16 mouse cellular contexts compared by ENCODE assay signal in genomic region chr7:125262672-125263365, GRCm38 (mm10).
DNase-seq lines count a peak whose midpoint lies in the region; ATAC-seq lines count a peak whose summit lies in the region.
"Had no signal": no experiment of that assay in that cellular context is flagged by ENCODE, and none has a peak within 500 bp of the region (broad histone marks: within the 10 kb centered on the region; RNA-seq: fewer than 3 reads in every experiment).

No protein-coding gene starts in this region.

- H3K4me1 ChIP-seq in kidney, embryonic 14.5 days (ENCODE audit: control insufficient read depth, insufficient read depth, low read length): no peaks in the 10 kb centered on the region
- peaks cover 14% of the 10 kb centered on the region; the same call in 1 of the 2 replicates for H3K4me1 ChIP-seq in forebrain, embryonic 13.5 days
- no peaks in the 10 kb centered on the region for H3K4me1 ChIP-seq in limb, embryonic 13.5 days
- H3K4me1 ChIP-seq in neural tube, embryonic 15.5 days: peaks cover 13% of the 10 kb centered on the region
- H3K4me1 ChIP-seq: intestine, embryonic 15.5 days; liver, embryonic 15.5 days; megakaryocyte, embryonic 14.5 days had no signal

- H3K4me3 ChIP-seq in kidney, embryonic 14.5 days (ENCODE audit: low read length): no peak overlapping the region
- no peak overlapping the region for H3K4me3 ChIP-seq in forebrain, embryonic 13.5 days
- no peak overlapping the region for H3K4me3 ChIP-seq in limb, embryonic 13.5 days
- no peak overlapping the region for H3K4me3 ChIP-seq in neural tube, embryonic 15.5 days (replicated peaks)
- H3K4me3 ChIP-seq: intestine, embryonic 15.5 days; liver, embryonic 15.5 days; megakaryocyte, embryonic 14.5 days had no signal

- H3K9me3 ChIP-seq in kidney, embryonic 14.5 days (ENCODE audit: control insufficient read depth, low read length): no peaks in the 10 kb centered on the region
- no peaks in the 10 kb centered on the region for H3K9me3 ChIP-seq in forebrain, embryonic 13.5 days (replicated peaks)
- no peaks in the 10 kb centered on the region for H3K9me3 ChIP-seq in limb, embryonic 13.5 days
- H3K9me3 ChIP-seq in neural tube, embryonic 15.5 days (replicated peaks): no peaks in the 10 kb centered on the region
- H3K9me3 ChIP-seq: intestine, embryonic 15.5 days; liver, embryonic 15.5 days; megakaryocyte, embryonic 14.5 days had no signal

- DNase-seq in kidney, adult 11 months: no peak
- no peak for DNase-seq in lung, adult 18-20 months
- no peak for DNase-seq in left cerebral cortex, postnatal 25 days (ENCODE audit: low spot score in 2 of 2)
- no peak for DNase-seq in kidney, postnatal 4 days
- DNase-seq: adrenal gland, postnatal 14 days; cerebellum, adult 8-10 months; heart, adult 18-20 months; right cerebral cortex, adult 18-20 months had no signal

- H3K27me3 ChIP-seq in kidney, embryonic 14.5 days (ENCODE audit: control insufficient read depth, insufficient read depth, low read length): no peaks in the 10 kb centered on the region
- no peaks in the 10 kb centered on the region for H3K27me3 ChIP-seq in forebrain, embryonic 13.5 days
- no peaks in the 10 kb centered on the region for H3K27me3 ChIP-seq in limb, embryonic 13.5 days
- no peaks in the 10 kb centered on the region for H3K27me3 ChIP-seq in neural tube, embryonic 15.5 days (replicated peaks)
- H3K27me3 ChIP-seq: intestine, embryonic 15.5 days; liver, embryonic 15.5 days; megakaryocyte, embryonic 14.5 days had no signal

- WGBS in kidney, embryonic 14.5 days: 33% methylated on average over 12 of the region's 12 CpGs
- WGBS in forebrain, embryonic 13.5 days: 51% methylated on average over 12 of the region's 12 CpGs
- WGBS in limb, embryonic 13.5 days: 53% methylated on average over 12 of the region's 12 CpGs
- 26% methylated on average over 12 of the region's 12 CpGs for WGBS in neural tube, embryonic 15.5 days

- no peaks in the 10 kb centered on the region for H3K36me3 ChIP-seq in kidney, embryonic 14.5 days (ENCODE audit: control insufficient read depth, insufficient read depth, low read length)
- no peaks in the 10 kb centered on the region for H3K36me3 ChIP-seq in forebrain, embryonic 13.5 days (ENCODE audit: poor library complexity, severe bottlenecking)
- H3K36me3 ChIP-seq in limb, embryonic 13.5 days: no peaks in the 10 kb centered on the region
- no peaks in the 10 kb centered on the region for H3K36me3 ChIP-seq in neural tube, embryonic 15.5 days
- H3K36me3 ChIP-seq: intestine, embryonic 15.5 days; liver, embryonic 15.5 days had no signal

- no peak overlapping the region for H3K27ac ChIP-seq in kidney, embryonic 14.5 days (ENCODE audit: low read depth, low read length)
- no peak overlapping the region for H3K27ac ChIP-seq in forebrain, embryonic 13.5 days
- no peak overlapping the region for H3K27ac ChIP-seq in limb, embryonic 13.5 days
- H3K27ac ChIP-seq in neural tube, embryonic 15.5 days (replicated peaks): no peak overlapping the region
- H3K27ac ChIP-seq: intestine, embryonic 15.5 days; liver, embryonic 15.5 days had no signal

- intact Hi-C loops in left cerebral cortex, postnatal 25 days (cut with DNase I): no loop called here

- H3K9ac ChIP-seq in kidney, embryonic 14.5 days (ENCODE audit: low read depth, low read length): no peak overlapping the region
- no peak overlapping the region for H3K9ac ChIP-seq in forebrain, embryonic 13.5 days
- H3K9ac ChIP-seq in limb, embryonic 13.5 days: no peak overlapping the region
- no peak overlapping the region for H3K9ac ChIP-seq in neural tube, embryonic 15.5 days (replicated peaks)
- H3K9ac ChIP-seq: intestine, embryonic 15.5 days; liver, embryonic 15.5 days had no signal

- no peak overlapping the region for H3K4me2 ChIP-seq in kidney, embryonic 14.5 days (replicated peaks; ENCODE audit: low read depth, low read length)
- H3K4me2 ChIP-seq in forebrain, embryonic 13.5 days: no peak overlapping the region
- H3K4me2 ChIP-seq in limb, embryonic 13.5 days (replicated peaks): no peak overlapping the region
- no peak overlapping the region for H3K4me2 ChIP-seq in neural tube, embryonic 15.5 days
- H3K4me2 ChIP-seq: intestine, embryonic 15.5 days; liver, embryonic 15.5 days had no signal

- 0 out of 2 replicates have a peak, but pooled peaks have one; percentile 29 for ATAC-seq in kidney, embryonic 14.5 days (ENCODE audit: low FRiP score, low TSS enrichment)
- ATAC-seq in forebrain, embryonic 13.5 days: peak; percentile 86
- ATAC-seq in limb, embryonic 13.5 days (ENCODE audit: low FRiP score, low read depth): peak; percentile 51
- ATAC-seq in neural tube, embryonic 15.5 days (ENCODE audit: low FRiP score): peak; percentile 45; the same call in 1 of the 2 replicates
- ATAC-seq: intestine, embryonic 15.5 days; Patski had no signal

Comparison
In these comparisons a context has a peak if more than half of its experiments do, and no peak if none do; other contexts are left out.
1. ATAC-seq: peak in every context shown above with its lines; median percentile 86 in forebrain, embryonic 13.5 days; 51 in limb, embryonic 13.5 days; 45 in neural tube, embryonic 15.5 days; 29 in kidney, embryonic 14.5 days.